Mouse (Mus musculus) ES-E14 (cell line): ENCODE data around the gene Pah. TPM values are rescaled to one million over a fixed set of nuclear protein-coding genes. Genes with fewer than 3 reads are reported as not detected.

Experiments used
- DNase-seq: peaks from one replicate; pipeline ENCODE4 v3.0.0-alpha.2; 2013; ENCODE audit warnings: low read depth, low spot score
- H3K27ac ChIP-seq: 2 replicates; pipeline ENCODE4 v1.5.1; 2012; ENCODE audit warnings: low read depth, mild to moderate bottlenecking, low read length, moderate library complexity, mixed read lengths; ENCODE audit not compliant: poor library complexity, insufficient read depth, severe bottlenecking
- H3K36me3 ChIP-seq: 2 replicates; pipeline ENCODE4 v1.6.1; 2012; ENCODE audit warnings: mild to moderate bottlenecking, low read length, moderate library complexity, mixed read lengths; ENCODE audit not compliant: control insufficient read depth, poor library complexity, insufficient read depth, severe bottlenecking
- H3K4me1 ChIP-seq, 2 experiments: fragments of 150-350 bp in 1 of 2; sonication (generic) in 1 of 2; 2 replicates each; pipeline ENCODE4 v1.6.1; 2012; ENCODE audit warnings: low read length in 2 of 2, mild to moderate bottlenecking in 1 of 2, mixed read lengths in 1 of 2; ENCODE audit not compliant: control insufficient read depth in 2 of 2, insufficient read depth in 2 of 2, poor library complexity in 1 of 2
- H3K4me3 ChIP-seq, 2 experiments: fragments of 150-350 bp in 1 of 2; sonication (generic) in 1 of 2; 2 replicates each; pipeline ENCODE4 v1.5.1; 2012; ENCODE audit warnings: low read length in 2 of 2, low read depth in 1 of 2, mild to moderate bottlenecking in 1 of 2, mixed read lengths in 1 of 2; ENCODE audit not compliant: insufficient read depth in 1 of 2, poor library complexity in 1 of 2, severe bottlenecking in 1 of 2
- H3K9ac ChIP-seq: 2 replicates; pipeline ENCODE4 v1.6.1; 2012; ENCODE audit warnings: low read depth, mild to moderate bottlenecking, low read length, mixed read lengths; ENCODE audit not compliant: poor library complexity, insufficient read depth, severe bottlenecking
- H3K9me3 ChIP-seq: fragments of 150-350 bp; sonication (generic); 2 replicates; pipeline ENCODE4 v1.6.1; 2012; ENCODE audit warnings: low read depth, mild to moderate bottlenecking, low read length; ENCODE audit not compliant: control insufficient read depth, insufficient read depth
- CHD2 ChIP-seq: IDR thresholded peaks from 2 replicates; pipeline ENCODE4 v1.6.1; 2014; ENCODE audit warnings: mild to moderate bottlenecking, low read depth, low read length, inconsistent platforms
- HCFC1 ChIP-seq: IDR thresholded peaks from 2 replicates; pipeline ENCODE4 v1.6.1; 2012; ENCODE audit warnings: low read length, inconsistent platforms, borderline replicate concordance; ENCODE audit not compliant: insufficient read depth
- MAFK ChIP-seq: IDR thresholded peaks from 2 replicates; pipeline ENCODE4 v1.6.1; 2014; ENCODE audit warnings: mild to moderate bottlenecking, low read depth, low read length, inconsistent platforms; ENCODE audit not compliant: insufficient read depth
- ZC3H11A ChIP-seq: IDR thresholded peaks from 2 replicates; pipeline ENCODE4 v1.6.1; 2012; ENCODE audit warnings: low read depth, mild to moderate bottlenecking, inconsistent platforms, low read length, borderline replicate concordance
- ZNF384 ChIP-seq: IDR thresholded peaks from 2 replicates; pipeline ENCODE4 v1.6.1; 2012; ENCODE audit warnings: low read depth, low read length, inconsistent platforms
- in situ Hi-C, 2 experiments: fragments of 600-800 bp; cut with MboI; formaldehyde crosslinking; loops; one replicate each; pipeline ENCODE4 v1.15.1; 2025; ENCODE audit warnings: low sequenced_read_pairs in 2 of 2, inconsistent platforms in 1 of 2; ENCODE audit not compliant: unreplicated experiment in 2 of 2
- total RNA-seq: library from RNA; depleted of rRNA; stranded (reverse); fragments of 300-350 nt; gene quantifications from 2 replicates; pipeline ENCODE4 v1.2.3, GENCODE M21; 2012

Gene Pah
- total RNA-seq, 1 experiment, result not detected

- TF ChIP-seq ZC3H11A, result no peak
- TF ChIP-seq MAFK, result no peak
- TF ChIP-seq CHD2, result no peak
- no peak for TF ChIP-seq ZNF384
- no peak for TF ChIP-seq HCFC1
- H3K9me3 ChIP-seq, result no peaks in the 10 kb centered on the region
- H3K4me1 ChIP-seq, result peaks cover 2 to 7% of the 10 kb centered on the region in 2 experiments; a peak in 1 of 4 replicates
Observed at GRCm38 (mm10) chr10:87484831-87485720, 36.5 kb upstream of the Pah start.

GRCm38 (mm10) chr10:87485721-87486620 lies 35.6 kb upstream of the Pah start:
- no peak overlapping the region for H3K9ac ChIP-seq
- DNase-seq, result no peak
- H3K9me3 ChIP-seq, result no peaks in the 10 kb centered on the region
- peaks cover 2 to 7% of the 10 kb centered on the region in 2 experiments; a peak in 1 of 4 replicates for H3K4me1 ChIP-seq
- TF ChIP-seq CHD2 (no peak), MAFK (0 out of 2 replicates have a peak, but pooled peaks have one; percentile 45)
- H3K4me3 ChIP-seq, result no peak overlapping the region
- no peaks in the 10 kb centered on the region for H3K36me3 ChIP-seq
- no peak overlapping the region for H3K27ac ChIP-seq
- in situ Hi-C loops, result no loop called here

More at GRCm38 (mm10) chr10:87484831-87485720, 36.5 kb upstream of the Pah start:
- H3K4me3 ChIP-seq, result no peak overlapping the region
- no peak overlapping the region for H3K27ac ChIP-seq
- H3K36me3 ChIP-seq, result no peaks in the 10 kb centered on the region
- DNase-seq, result no peak
- in situ Hi-C loops, result no loop called here
- no peak overlapping the region for H3K9ac ChIP-seq

- Histone ChIP-seq H3K4me3 (no peak overlapping the region), H3K4me1 (peaks cover 2 to 7% of the 10 kb centered on the region in 2 experiments; a peak in 1 of 4 replicates), H3K36me3 (no peaks in the 10 kb centered on the region), H3K27ac (no peak overlapping the region), H3K9ac (no peak overlapping the region), H3K9me3 (no peaks in the 10 kb centered on the region)
- TF ChIP-seq CHD2 (no peak), ZNF384 (no peak), MAFK (peak; percentile 45; the same call in 1 of the 2 replicates)
- no peak for DNase-seq
- in situ Hi-C loops, result no loop called here
Observed at GRCm38 (mm10) chr10:87488429-87489145, 33.0 kb upstream of the Pah start.

GRCm38 (mm10) chr10:87489246-87490009 lies 32.2 kb upstream of the Pah start:
- no peak overlapping the region for H3K4me3 ChIP-seq
- no peaks in the 10 kb centered on the region for H3K36me3 ChIP-seq
- no peak overlapping the region for H3K27ac ChIP-seq
- H3K9me3 ChIP-seq, result no peaks in the 10 kb centered on the region
- no peak overlapping the region for H3K9ac ChIP-seq
- H3K4me1 ChIP-seq, result peaks cover 2 to 7% of the 10 kb centered on the region in 2 experiments; a peak in 1 of 4 replicates
- TF ChIP-seq ZC3H11A, result no peak
- no peak for DNase-seq
- in situ Hi-C loops, result no loop called here
